Mouse (Mus musculus) liver, adult 2 months (tissue): ENCODE results near the gene Vamp3. TPM values are rescaled to one million over a fixed set of nuclear protein-coding genes. Genes with fewer than 3 reads are reported as not detected.

Source experiments
- DNase-seq: peaks from one replicate; pipeline ENCODE4 v3.0.0-alpha.2; 2011; ENCODE audit warnings: low read depth, low spot score; ENCODE audit errors: extremely low read depth
- H3K27ac ChIP-seq: fragments of 200-500 bp; replicated peaks from 2 replicates; pipeline ENCODE4 v1.5.1; 2012; ENCODE audit warnings: low read depth, mild to moderate bottlenecking, control low read depth, inconsistent platforms, low read length; ENCODE audit not compliant: insufficient read depth
- H3K27me3 ChIP-seq: fragments of 200-500 bp; 2 replicates; pipeline ENCODE4 v1.6.1; 2012; ENCODE audit warnings: mild to moderate bottlenecking, moderate library complexity, low read length, inconsistent platforms; ENCODE audit not compliant: control insufficient read depth, insufficient read depth
- H3K36me3 ChIP-seq: fragments of 200-500 bp; 2 replicates; pipeline ENCODE4 v1.6.1; 2012; ENCODE audit warnings: low read length, inconsistent platforms; ENCODE audit not compliant: control insufficient read depth, insufficient read depth
- H3K4me1 ChIP-seq: fragments of 200-500 bp; 2 replicates; pipeline ENCODE4 v1.6.1; 2011; ENCODE audit warnings: low read length; ENCODE audit not compliant: control insufficient read depth, insufficient read depth
- H3K4me3 ChIP-seq: fragments of 200-500 bp; 2 replicates; pipeline ENCODE4 v1.5.1; 2011; ENCODE audit warnings: low read depth, mild to moderate bottlenecking, control low read depth, low read length, moderate library complexity; ENCODE audit not compliant: insufficient read depth
- H3K79me2 ChIP-seq: fragments of 200-500 bp; 2 replicates; pipeline ENCODE4 v1.6.1; 2012; ENCODE audit warnings: inconsistent platforms, mild to moderate bottlenecking, low read length, moderate library complexity; ENCODE audit not compliant: control insufficient read depth, insufficient read depth
- H3K9ac ChIP-seq: fragments of 200-500 bp; 2 replicates; pipeline ENCODE4 v1.6.1; 2012; ENCODE audit warnings: low read depth, mild to moderate bottlenecking, control low read depth, inconsistent platforms, low read length
- CTCF ChIP-seq: fragments of 200-500 bp; IDR thresholded peaks from 2 replicates; pipeline ENCODE4 v1.5.1; 2011; ENCODE audit warnings: low read depth, low read length, control low read depth
- POLR2A ChIP-seq: fragments of 200-500 bp; IDR thresholded peaks from 2 replicates; pipeline ENCODE4 v1.6.1; 2011; ENCODE audit warnings: low read length, control low read depth; ENCODE audit not compliant: insufficient read depth; ENCODE audit errors: extremely low read depth
- WGBS: fragments of 180-500 bp; shearing (Covaris S2); methylation state at CpG from one replicate; pipeline ENCODE4 v1.1.7; 2018; 5-methylcytosine and 5-hydroxymethylcytosine counted together
- polyA plus RNA-seq: library from polyadenylated mRNA; depleted of rRNA; stranded (reverse); fragments of >200 nt; gene quantifications from 2 replicates; pipeline ENCODE4 v1.2.3, GENCODE M21; 2012
- total RNA-seq: library from RNA; depleted of rRNA; stranded (reverse); fragments of >200 nt; gene quantifications from 2 replicates; pipeline ENCODE4 v1.2.3, GENCODE M21; 2014

The Vamp3 gene
- total and polyA plus RNA-seq, 2 experiments: 5.9 to 16.4 TPM

DNA sequence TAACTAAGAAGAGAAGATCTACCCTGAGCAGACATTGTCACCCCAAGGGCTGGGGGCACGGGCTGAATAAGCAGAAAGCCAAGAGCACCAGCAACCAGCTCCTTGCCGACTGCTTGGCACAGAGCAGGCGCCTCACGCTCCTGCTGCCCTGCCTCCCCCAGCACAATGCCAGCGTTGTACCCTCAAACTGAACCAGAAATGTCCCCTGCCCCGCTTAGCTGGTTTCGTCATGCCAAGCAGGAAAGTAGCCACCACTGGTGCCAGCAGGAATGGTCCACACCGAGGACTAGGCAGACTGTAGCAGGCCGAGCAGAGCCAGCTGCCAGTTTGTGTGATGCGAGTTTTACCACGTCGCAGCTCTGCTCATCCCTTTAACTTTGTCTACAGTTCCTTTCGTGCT, 24.2 kb upstream of the Vamp3 start:
- Histone ChIP-seq H3K79me2 (no peaks in the 10 kb centered on the region), H3K27ac (no peak overlapping the region), H3K4me1 (no peaks in the 10 kb centered on the region), H3K36me3 (no peaks in the 10 kb centered on the region), H3K9ac (no peak overlapping the region), H3K27me3 (no peaks in the 10 kb centered on the region), H3K4me3 (no peak overlapping the region)
- TF ChIP-seq POLR2A (no peak), CTCF (no peak)
- WGBS: 87% methylated on average over 13 of the region's 13 CpGs
- no peak for DNase-seq

DNA sequence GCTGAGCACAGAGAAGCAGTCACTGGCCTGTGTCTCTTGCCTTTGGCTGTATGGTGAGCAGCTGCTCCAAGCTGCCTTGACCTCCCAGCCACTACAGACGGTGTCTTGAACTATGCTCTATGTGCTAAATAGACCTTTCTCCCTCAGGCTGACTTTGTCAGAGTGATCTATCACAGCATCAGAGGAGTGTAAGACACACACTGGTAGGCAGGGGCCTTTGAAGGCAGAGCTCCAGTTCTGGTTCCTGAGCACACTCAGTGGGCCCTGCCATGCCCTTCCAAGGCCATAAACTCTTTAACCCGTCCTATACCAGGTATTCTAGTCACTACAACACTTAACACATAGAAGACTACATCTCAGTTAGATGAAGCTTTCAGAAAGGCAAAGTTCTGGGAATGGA, 23.6 kb upstream of the Vamp3 start:
- no peak overlapping the region for H3K9ac ChIP-seq
- H3K36me3 ChIP-seq: no peaks in the 10 kb centered on the region
- DNase-seq: no peak
- no peak overlapping the region for H3K4me3 ChIP-seq
- TF ChIP-seq CTCF: no peak
- TF ChIP-seq POLR2A: no peak
- no peak overlapping the region for H3K27ac ChIP-seq
- no peaks in the 10 kb centered on the region for H3K4me1 ChIP-seq
- WGBS: 69% methylated on average over 2 of the region's 2 CpGs
- H3K79me2 ChIP-seq: no peaks in the 10 kb centered on the region
- no peaks in the 10 kb centered on the region for H3K27me3 ChIP-seq

DNA sequence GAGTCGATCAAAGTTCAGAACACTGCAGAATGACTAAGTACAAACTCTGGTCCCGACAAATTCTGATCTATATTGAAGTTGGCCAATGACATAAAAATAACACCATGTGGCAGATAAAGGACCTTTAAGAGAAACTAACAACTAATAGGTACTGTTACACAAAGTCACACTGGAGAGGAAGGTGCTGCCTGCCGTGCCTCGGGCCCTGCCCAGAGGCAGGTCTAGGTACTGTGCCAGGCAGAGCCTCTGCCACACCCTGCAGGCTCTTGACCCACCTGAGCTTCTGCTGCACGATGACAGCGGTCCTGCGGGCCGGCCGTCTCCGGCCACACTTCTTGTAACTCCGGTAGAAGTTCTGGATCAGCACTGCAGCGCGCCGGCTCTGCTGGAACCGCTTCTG, 17.1 kb upstream of the Vamp3 start:
- no peaks in the 10 kb centered on the region for H3K27me3 ChIP-seq
- 88% methylated on average over 15 of the region's 15 CpGs for WGBS

DNA sequence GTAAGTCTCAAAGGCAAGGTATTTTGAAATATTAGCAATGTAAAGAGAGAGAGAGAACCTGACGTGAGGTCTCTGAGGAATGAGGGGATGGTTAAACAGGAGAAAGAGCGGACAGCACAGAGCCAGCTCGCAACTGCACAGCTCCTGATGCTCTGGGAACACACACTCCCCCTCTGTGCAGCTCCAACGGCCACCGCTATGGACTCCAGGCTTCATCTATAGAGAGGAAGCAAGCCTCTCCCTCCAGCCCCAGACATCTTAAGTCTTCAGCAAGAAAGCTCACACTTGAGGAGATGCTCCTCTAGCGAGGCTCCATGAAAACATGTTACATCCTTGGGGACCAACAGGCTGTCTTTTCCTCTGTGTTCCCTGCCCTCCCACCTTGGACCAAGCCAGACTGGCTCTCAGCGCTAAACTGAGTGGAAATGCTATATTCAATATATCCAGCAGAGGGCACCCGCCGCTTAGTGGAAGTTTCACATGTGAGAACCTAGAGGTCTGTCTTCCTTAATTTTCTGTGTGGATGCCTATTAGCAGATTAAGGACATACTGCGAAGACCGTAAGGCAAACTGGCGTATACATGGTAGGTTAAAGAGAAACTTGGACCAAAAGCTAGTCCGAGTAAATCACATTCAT, 15.5 kb upstream of the Vamp3 start:
- no peaks in the 10 kb centered on the region for H3K79me2 ChIP-seq
- H3K4me3 ChIP-seq: no peak overlapping the region
- peak; percentile 64 for TF ChIP-seq CTCF
- TF ChIP-seq POLR2A: no peak
- no peaks in the 10 kb centered on the region for H3K36me3 ChIP-seq
- H3K9ac ChIP-seq: no peak overlapping the region
- 42% methylated on average over 13 of the region's 13 CpGs for WGBS
- no peaks in the 10 kb centered on the region for H3K4me1 ChIP-seq
- H3K27me3 ChIP-seq: no peaks in the 10 kb centered on the region
- H3K27ac ChIP-seq: no peak overlapping the region
- peak; percentile 24 for DNase-seq

More for the DNA sequence above, 17.1 kb upstream of the Vamp3 start:
- no peaks in the 10 kb centered on the region for H3K79me2 ChIP-seq
- H3K36me3 ChIP-seq: no peaks in the 10 kb centered on the region
- no peaks in the 10 kb centered on the region for H3K4me1 ChIP-seq
- H3K9ac ChIP-seq: no peak overlapping the region
- DNase-seq: no peak
- no peak overlapping the region for H3K4me3 ChIP-seq
- TF ChIP-seq POLR2A (no peak), CTCF (no peak)
- no peak overlapping the region for H3K27ac ChIP-seq

DNA sequence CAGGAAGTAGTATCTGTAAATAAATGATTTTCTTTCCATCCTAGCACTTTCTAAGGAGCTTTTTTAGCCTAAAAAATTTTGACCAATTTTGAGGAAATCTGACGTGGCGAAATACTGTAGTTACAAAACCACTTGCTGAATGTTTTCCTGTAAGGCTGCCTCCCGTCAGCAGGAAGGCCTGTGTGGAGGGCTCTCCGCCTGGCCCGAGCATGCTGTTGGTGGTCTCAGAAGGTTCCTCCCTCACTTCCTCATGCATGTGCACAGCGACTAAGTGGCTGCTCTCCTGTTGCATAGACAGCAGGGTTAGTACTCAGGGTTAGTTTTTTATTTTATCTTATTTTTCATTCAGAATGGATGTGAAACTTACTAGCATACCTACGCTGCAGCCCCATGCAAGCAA, 13.2 kb upstream of the Vamp3 start:
- Histone ChIP-seq H3K27me3 (no peaks in the 10 kb centered on the region), H3K79me2 (no peaks in the 10 kb centered on the region), H3K9ac (no peak overlapping the region), H3K4me3 (no peak overlapping the region), H3K4me1 (no peaks in the 10 kb centered on the region), H3K36me3 (no peaks in the 10 kb centered on the region), H3K27ac (no peak overlapping the region)
- no peak for DNase-seq
- TF ChIP-seq POLR2A (no peak), CTCF (no peak)
- WGBS: 70% methylated on average over 7 of the region's 7 CpGs

DNA sequence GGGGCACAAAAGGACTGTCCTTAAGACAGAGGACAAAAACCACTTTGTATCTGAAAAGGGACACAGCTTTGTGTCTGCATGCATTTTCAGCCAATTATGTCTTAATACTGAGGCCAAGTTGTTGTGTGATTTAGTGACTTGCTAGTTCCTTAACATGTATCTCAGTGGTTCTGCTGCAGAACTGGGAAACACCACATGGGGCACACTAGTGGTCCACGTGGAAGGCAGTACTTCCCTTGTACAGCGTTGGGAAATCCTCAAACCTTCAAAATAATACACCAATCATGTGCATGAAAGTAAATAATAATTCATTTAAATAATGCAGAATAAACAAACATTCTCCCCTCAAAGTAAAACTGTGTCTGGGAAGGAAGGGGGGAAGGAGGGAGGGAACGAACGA, 11.0 kb upstream of the Vamp3 start:
- H3K36me3 ChIP-seq: no peaks in the 10 kb centered on the region
- H3K79me2 ChIP-seq: no peaks in the 10 kb centered on the region
- no peak overlapping the region for H3K4me3 ChIP-seq
- DNase-seq: no peak
- H3K4me1 ChIP-seq: no peaks in the 10 kb centered on the region
- H3K27me3 ChIP-seq: no peaks in the 10 kb centered on the region
- H3K27ac ChIP-seq: no peak overlapping the region
- no peak for TF ChIP-seq CTCF
- TF ChIP-seq POLR2A: no peak
- H3K9ac ChIP-seq: no peak overlapping the region
- WGBS: 59% methylated on average over 4 of the region's 4 CpGs
